Mouse (Mus musculus): ENCODE data around the gene Bcar3.

DNA sequence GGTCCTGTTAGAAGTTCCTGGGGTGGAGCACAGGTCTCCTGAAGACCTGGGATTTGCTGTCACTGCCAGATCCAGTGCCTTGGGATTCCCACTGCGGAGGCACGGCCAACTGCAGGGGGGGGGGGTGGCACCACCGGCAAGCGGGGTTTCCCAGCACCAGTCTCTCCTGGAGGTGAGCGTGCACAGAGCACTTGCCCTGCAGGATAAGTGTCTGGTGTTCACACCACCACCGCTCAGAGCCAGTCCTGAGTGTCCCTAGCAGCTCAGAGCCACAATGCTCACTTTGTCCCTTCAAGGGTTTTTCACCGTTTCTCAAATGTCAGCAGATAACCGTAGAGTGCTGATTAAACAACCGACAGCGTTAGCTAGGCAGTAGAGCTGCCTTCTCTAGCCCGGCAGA lies 22.7 kb downstream of the Bcar3 start:
- no peak for TF ChIP-seq CTCF (IDR thresholded peaks at IDR 0.05; ENCODE audit: borderline replicate concordance, insufficient read depth, low read depth, low read length)
- no peak for TF ChIP-seq POLR2A (IDR thresholded peaks at IDR 0.05; ENCODE audit: borderline replicate concordance, insufficient read depth, low read length)

Measured in cerebellum, adult 2 months (tissue).